Mouse (Mus musculus): ENCODE measurements around the gene Usp5.
"Not testable (repeated sequence)": the region's sequence is repeated elsewhere in the genome, so short reads cannot be mapped to it uniquely, and the experiment has no call there.

Usp5 gene

DNA sequence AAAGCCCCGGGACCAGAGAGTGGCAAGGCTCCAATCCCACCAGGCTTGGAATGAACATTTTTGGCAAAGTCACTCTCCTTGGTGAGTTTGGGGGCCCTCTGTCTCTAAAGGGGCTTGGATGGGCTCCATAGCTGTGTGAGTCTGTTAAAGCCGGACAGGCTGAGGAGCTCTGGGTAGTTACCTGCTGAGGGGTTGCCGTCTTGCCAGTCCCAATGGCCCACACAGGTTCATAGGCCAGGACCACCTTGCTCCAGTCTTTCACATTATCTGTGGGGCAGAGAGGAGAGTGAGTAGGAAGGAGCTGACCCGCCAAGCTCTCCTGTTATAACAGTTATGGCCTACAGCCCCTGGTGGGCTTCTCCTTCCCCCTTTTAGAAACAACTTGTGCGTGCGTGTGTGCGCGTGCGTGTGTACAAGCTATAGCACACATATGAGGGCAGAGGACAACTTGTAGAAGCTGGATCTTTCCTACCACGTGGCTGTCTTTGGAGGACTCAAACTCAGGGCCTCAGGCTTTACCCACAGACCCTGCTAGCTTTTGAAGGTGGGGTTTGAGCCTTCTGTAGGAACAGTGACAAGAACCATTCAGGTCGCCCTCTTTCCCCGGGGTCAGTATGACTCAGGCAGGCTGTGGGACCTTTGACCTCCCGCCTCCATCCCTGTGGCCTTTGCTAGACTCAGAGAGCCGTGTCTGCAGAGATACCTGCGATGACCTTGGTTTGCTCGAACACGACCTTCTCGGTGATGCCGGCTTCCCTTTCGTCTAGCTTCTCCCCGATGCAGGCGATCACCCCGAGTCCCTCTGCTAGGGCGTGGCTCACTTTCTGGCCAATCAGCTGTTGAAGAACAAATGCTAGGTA is 17.4 kb downstream of the Usp5 start:
- no peak for DNase-seq (ENCODE audit: low spot score in 2 of 2)

DNA sequence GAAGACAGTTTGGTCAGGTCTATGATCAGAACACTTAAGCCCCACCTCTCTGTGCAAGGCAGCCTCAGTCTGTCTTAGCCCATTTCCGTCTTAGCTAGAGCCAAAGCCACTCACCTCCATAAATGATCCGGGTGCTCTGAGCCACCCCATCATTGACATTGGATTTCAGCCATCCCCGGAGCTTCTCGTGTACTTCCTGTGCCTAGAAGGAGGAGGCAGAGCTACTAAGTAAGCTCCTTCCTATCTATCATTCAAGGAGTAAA is 17.9 kb downstream of the Usp5 start:
- no peak for DNase-seq (ENCODE audit: low spot score in 2 of 2)

DNA sequence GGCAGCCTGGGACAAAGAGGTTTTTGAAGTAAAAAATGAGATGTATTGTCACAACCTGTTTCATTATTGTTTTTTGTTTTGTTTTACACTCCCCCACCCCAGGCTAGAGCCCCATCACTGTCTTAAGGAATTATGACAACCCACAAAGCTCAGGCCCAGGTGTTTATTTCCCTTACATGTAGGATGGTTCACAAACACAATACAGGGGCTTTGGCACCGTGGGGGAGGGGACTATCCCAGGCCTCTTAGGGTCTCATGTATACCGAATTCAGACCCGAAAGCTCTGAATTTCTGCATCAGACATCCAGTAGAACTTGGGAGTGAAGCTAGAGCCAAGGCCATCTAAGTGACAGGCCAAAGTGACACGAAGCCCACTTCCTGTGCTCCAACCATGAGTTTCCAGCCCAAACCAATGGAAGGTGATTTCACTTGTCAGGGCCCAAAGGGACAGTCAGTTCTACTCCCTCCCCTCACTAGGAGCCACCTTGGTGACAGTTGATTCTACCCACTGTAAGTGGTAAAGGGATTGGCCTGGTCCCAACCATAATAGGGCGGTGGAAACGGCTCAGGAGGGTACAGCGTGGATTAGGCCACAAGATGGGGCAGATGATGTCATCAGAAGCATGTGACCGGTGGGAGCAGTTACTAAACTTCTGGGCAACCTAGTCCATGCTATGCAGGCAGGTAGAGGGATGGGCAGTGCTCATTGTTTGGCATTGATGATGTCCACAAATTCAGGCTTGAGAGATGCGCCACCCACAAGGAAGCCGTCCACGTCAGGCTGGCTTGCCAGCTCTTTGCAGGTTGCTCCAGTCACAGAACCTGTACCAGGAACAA is 18.5 kb downstream of the Usp5 start:
- DNase-seq (ENCODE audit: low spot score in 2 of 2): not testable (repeated sequence)

DNA sequence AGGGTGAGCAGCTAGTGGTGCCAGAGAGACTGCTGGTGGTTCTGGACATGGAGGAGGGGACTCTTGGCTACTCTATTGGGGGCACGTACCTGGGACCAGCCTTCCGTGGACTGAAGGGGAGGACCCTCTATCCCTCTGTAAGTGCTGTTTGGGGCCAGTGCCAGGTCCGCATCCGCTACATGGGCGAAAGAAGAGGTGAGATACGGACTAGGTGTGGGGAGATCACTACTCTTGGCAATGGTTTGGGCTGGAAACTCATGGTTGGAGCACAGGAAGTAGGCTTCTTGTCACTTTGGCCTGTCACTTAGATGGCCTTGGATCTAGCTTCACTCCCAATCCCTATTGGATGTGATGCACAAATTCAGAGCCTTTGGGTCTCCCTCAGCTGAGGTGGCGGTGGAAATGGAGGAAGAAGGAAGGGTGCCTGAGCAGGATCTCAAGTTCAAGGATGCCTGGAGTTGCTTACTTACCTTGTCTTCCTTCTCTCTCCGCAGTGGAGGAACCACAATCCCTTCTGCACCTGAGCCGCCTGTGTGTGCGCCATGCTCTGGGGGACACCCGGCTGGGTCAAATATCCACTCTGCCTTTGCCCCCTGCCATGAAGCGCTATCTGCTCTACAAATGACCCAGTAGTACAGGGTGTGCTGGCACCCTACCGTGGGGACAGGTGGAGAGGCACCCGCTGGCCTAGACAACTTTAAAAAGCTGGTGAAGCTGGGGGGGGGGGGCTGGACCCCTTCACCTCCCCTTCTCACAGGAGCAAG is 19.3 kb downstream of the Usp5 start:
- DNase-seq (ENCODE audit: low spot score in 2 of 2): no peak

DNA sequence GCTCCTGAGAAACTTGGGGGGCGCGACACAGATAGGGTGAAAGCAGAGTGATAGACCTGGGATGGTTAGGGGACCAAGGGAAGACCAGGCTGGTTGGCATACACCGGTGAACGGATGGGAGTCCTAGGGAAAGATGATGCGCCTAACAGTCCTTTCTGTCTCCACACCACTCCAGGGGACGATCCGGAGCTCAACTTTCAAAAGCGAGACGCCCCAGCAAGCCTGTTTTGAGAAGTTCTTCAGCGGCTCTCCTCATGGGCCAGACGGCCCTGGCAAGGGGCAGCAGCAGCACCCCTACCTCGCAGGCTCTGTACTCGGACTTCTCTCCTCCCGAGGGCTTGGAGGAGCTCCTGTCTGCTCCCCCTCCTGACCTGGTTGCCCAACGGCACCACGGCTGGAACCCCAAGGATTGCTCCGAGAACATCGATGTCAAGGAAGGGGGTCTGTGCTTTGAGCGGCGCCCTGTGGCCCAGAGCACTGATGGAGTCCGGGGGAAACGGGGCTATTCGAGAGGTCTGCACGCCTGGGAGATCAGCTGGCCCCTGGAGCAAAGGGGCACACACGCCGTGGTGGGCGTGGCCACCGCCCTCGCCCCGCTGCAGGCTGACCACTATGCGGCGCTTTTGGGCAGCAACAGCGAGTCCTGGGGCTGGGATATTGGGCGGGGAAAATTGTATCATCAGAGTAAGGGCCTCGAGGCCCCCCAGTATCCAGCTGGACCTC is 20.1 kb downstream of the Usp5 start:
- DNase-seq (ENCODE audit: low spot score in 2 of 2): peak; percentile 67 to 71

DNA sequence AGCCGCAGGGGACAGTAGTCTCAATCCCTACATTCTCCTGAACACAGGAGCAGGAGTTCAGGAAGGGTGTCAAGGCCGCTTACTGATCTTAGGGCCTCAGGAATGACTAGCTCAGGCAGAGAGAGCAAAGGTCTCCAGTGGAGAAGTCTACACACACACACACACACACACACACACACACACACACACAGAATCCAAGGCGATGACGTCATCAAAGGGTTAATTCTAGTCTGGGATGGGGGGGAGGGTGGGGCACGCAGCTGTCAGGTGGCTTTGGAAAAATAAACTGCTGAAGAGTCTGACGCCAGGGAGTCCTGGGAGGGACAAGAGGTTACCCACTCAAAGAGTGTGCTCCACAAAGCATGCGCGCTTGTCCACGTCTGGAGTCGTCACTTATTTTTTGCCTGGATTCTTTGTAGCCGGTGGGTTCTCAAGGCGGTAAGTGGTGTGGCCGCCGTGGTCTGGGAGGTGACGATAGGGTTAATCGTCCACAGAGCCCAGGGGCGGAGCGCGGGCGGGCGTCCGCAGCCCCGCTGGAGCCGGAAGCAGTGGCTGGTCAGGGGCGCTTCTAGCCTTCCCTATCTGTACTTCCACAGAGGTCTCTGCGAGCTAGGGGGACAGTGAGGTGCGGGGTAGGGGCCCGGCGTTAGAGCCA is 20.8 kb downstream of the Usp5 start, which contains the start of gene Spsb2:
TSS of gene Spsb2 (plus strand) at position 304 of the 655 bp plus-strand sequence.
- peak; percentile 42 to 59 for DNase-seq (ENCODE audit: low spot score in 2 of 2)

DNA sequence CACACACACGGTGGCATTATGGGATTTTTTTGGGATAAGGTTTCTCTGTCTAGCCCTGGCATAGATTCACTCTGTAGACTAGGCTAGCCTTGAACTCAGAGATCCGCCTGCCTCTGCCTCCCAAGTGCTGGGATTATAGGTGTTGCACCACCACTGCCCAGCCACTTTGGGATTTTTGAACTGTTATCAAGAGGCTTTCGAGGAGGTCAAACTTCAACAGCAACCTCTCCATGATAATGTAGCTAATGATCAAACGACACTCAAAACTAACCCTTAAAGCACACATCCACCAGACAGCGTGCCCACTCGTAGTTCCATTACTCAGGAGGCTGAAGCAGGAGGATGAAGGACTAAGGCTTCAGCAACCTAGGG is 21.3 kb downstream of the Usp5 start:
- no peak for DNase-seq (ENCODE audit: low spot score in 2 of 2)

DNA sequence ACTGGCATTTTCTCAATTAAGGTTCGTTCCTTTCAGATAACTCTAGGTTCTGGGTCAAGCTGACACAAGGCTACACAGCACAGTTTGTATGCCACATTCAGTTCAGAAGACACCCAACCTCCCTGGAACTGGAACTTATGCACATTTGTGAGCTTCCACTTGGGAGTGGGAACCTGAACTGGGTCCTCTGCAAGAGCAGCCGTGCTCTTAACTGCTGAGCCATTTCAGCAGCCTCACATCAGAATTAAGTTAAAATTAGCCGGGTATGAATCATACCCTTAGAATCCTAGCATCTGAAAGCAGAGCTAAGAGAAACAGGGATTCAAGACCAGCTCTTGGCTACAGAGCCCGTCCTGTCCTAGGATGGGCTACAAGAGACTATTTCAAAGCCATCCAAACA is 21.9 kb downstream of the Usp5 start:
- DNase-seq (ENCODE audit: low spot score in 2 of 2): no peak

DNA sequence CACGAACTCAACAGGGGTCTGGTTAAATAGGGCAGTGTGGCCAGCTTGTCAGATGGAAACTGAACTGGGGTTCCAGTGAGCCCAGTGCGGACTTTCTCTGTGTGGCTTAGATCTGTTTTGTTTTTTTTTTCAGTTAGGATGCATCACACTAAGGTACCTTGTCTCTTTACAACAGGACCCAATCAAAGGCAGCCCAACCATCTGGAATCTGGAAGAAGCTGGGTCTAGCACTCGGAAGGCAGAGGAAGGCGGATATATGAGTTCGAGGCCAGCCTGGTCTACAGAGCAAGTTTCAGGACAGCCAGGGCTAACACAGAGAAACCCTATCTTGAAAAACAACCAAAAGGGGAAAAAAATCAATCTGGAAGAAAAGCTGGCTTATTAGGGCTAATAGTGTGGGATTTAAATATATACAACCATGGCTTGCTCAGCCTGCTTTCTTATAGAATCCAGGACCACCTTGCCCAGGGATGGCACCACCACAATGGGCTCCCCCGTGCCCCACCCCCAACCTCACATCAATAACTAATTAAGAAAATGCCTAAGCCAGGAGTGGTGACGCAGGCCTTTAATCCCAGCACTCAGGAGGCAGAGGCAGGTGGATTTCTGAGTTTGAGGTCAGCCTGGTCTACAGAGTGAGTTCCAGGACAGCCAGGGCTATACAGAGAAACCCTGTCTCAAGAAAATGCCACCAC is 22.7 kb downstream of the Usp5 start:
- no peak for DNase-seq (ENCODE audit: low spot score in 2 of 2)

DNA sequence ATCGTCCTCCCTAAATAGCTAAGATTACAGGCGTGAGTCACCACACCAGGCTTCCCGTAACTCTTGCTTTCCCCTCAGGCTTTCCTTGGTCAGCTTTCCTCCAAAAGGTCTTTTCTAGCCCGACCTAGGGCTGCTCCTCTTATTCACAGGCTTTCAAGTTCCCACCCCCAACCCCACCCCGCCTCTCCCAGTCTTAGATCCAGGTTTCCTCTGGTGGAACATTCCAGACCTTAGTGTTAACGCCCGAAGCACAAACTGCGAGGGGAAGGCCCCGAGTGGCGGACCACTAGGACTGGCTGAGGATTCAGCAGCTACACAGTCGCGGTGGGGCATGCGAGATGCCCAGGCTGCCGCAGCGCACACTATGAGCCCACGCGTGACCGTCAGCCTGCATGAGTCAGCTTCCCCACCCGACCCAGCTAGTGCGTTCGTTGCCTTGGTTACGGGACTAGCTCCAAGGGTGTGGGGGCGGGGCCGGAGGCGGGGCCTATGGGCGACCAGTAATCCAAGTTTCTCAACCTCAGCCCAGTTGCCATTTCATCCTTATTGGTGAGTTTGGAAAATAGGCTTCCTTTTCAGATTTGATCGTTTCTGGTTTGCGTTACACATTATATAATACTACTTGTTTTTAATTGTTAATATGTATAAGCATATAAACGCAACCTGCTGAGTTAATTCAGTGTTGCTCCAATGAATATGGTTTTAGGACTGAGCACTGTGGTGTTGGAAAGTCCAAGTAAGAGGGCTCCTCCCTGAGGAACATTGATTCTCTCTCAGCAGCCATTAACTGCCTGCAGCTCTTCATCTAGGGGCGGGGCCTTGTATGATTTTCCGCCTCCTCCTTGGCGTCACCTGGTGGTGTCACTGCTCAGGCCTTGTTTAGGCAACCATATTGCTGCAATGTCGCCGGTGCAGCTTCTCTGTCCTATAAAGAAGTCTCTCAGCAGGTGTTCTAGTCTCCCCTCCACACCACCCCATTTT is 23.7 kb downstream of the Usp5 start:
- DNase-seq (ENCODE audit: low spot score in 2 of 2): peak; percentile 89 to 91

DNA sequence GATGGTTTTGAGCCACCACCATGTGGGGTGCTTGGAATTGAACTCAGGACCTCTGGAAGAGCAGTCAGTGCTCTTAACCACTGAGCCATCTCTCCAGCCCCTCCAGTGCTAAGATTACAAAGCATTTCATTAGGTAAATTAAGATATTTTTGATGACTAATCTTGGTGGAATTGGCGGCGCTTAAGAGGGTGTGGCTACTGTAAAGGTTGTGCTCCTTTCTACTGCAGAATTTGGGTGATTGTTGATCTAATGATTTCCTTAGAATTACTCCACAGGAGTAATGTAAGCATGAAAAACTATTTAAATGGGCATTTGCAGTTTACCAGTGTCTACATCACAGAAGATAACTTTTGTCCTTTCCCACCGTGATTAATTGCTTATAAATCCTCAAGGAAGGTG is 24.9 kb downstream of the Usp5 start:
- no peak for DNase-seq (ENCODE audit: low spot score in 2 of 2)

DNA sequence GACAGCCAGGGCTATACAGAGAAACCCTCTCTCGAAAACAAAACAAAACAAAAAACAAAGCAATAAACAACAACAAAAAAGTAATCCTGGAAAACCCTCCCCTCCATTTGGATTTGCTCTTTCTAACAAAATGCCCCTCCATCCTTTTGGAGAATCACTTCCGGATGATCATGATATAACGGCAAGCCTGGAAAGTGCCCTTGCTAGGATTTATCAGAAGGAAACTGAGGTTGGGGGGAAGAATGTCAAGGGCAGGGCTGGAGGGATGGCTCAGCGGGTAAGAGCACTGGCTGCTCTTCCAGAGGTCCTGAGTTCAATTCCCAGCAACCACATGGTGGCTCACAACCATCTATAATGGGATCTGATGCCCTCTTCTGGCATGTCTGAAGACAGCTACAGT is 25.6 kb downstream of the Usp5 start:
- not testable (repeated sequence) for DNase-seq (ENCODE audit: low spot score in 2 of 2)

DNA sequence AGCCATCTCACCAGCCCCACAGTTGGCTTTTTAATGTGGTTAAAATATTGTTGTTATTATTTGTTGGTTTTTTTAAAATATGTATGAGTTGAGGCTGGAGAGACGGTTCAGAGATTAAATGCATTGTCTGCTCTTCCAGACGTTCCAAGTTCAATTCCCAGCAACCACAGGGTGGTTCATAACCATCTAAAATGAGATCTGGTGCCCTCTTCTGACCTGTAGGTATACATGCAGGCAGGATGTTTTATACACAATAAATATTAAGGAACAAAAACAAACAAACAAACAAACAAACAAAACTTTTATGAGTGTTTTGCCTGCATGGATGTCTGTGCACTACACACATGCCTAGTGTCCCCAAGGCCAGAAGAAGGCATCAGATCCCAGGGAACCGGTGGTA is 26.2 kb downstream of the Usp5 start:
- no peak for DNase-seq (ENCODE audit: low spot score in 2 of 2)

DNA sequence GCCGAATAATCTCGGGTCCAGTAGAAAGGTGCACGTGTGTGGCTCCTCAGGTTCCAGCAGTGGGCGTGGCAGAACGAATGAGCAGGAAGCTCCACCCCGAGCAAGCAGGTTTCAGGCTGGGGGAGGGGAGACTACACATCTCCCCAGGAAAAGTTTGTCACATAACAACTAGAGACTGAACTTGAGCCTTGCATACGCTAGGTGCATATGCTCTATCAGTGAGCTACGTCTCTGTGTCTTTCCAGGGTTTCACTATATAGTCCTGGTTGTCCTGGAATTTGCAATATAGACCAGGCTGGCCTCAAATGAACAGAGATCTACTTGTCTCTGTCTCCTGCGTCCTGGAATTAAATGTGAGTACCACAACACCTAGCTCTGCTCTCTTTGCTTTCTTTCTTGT is 26.9 kb downstream of the Usp5 start:
- not testable (repeated sequence) for DNase-seq (ENCODE audit: low spot score in 2 of 2)

DNA sequence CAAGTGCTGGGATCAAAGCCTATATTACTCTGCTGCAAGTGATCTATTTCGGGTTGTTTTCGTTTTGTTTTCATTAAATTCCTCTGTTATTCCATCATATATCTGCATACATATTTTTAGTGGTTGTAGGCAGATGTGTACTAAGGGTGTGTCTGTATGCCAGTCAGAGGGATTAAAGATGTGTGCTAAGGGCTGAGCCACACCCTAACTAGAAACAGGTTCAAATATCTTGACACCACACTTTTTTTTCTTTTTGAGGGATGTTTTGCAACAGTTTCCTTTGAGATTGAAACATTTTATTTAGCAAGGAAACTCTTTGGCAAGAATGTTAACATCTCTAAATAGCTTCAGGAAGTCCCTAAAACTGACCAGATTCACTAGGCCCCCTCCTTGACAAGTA is 33.1 kb downstream of the Usp5 start:
- DNase-seq (ENCODE audit: low spot score in 2 of 2): no peak

DNA sequence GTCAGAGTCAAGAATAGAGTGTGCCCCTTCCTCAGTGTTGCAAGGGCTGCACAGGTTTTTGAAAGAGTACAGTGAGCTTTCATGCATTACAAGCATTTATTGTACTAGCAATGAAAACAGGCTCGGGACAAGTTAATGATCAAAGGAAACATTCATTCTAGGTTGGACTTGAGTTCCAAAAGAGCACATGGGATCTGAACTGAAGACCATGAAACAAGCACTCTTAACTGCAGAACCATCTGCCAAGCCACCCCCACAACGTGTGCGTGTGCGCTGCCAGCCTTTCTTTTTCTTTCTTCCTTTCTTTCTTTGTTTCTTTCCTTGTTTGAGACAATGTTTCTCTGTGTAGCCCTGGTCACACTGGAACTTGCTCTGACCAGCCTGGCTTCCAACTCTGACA is 33.5 kb downstream of the Usp5 start:
- no peak for DNase-seq (ENCODE audit: low spot score in 2 of 2)

DNA sequence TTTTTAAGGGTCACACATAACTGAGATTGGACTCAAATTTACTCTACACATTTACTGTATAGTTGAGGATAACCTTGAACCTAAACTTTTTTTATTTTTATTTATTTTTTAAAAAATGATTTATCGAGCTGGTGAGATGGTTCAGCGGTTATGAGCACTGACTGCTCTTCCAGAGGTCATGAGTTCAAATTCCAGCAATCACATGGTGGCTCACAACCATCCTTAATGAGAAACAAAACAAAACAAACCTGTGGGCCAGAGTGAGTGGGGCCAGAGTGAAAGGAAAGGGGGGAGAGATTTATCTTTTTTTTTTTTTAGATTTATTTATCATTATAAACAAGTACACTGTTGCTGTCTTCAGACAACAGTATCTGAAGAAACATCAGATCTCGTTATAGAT is 37.4 kb downstream of the Usp5 start:
- DNase-seq (ENCODE audit: low spot score in 2 of 2): no peak

DNA sequence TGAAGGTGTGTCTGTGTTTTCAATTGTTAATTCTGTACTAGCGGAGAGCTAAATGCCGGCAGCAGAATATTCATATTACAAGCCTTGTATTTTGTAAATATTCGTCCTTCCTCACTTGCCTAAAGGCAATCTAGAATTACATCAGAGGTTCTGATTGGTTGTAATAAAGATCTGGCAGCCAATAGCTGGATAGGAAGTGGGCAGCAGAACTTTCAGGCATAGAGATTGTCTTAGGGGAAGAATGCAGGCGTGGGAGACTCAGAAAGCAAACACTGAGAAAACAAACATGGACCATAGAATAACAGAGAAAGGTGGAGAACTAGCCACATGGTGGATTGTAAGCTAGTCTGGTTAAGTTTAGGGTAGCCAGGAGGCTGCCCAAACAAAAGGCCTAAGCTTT is 39.2 kb downstream of the Usp5 start:
- no peak for DNase-seq (ENCODE audit: low spot score in 2 of 2)

DNA sequence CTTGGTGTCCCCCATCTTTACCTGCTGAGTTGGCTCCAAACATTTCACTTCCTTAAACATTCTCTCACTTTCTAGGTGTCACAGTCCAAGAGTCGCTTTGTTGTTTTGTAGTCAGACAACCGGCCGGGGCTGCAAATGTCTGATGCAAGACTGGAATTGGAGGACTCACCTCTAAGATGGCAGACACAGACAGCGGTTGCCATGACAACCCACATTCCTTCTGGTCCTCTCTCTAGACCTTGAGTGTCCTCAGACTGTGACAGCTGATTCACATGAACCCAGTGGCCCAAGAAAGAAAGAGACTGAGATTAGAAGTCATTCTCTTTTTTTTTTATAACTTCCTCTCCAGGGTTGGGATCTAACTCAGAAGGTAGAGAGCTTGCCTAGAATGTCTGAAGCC is 39.8 kb downstream of the Usp5 start:
- DNase-seq (ENCODE audit: low spot score in 2 of 2): no peak

DNA sequence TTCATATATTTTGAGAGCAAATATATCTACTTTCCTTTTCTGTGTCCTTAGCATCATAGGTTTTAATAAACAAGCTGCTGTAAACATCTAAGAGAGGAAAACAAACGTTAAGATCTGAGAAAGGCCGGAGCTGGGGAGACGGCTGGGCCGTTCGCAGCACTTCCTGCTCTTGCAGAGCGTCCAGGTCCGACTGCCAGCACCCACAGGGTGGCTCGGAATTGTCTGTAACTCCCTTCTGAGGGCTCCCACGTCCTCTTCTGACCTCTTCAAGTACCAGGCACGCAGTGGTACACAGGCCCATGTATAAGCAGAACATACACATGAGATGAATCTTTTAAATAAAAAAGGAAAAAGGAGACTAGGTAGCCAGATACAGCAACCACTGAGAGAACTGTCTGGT is 41.6 kb downstream of the Usp5 start:
- DNase-seq (ENCODE audit: low spot score in 2 of 2): no peak

Measured in natural killer cell, adult 2 months (primary cell).